Mouse (Mus musculus): ENCODE measurements at regions not wholly inside any gene's neighbourhood (a gene's known extent, or its start where the extent isn't known, plus 50 kb on each side); places are given as distances from the start of the nearest gene placed in this dataset.
"Not testable (repeated sequence)": the region's sequence is repeated elsewhere in the genome, so short reads cannot be mapped to it uniquely, and the experiment has no call there.

DNA sequence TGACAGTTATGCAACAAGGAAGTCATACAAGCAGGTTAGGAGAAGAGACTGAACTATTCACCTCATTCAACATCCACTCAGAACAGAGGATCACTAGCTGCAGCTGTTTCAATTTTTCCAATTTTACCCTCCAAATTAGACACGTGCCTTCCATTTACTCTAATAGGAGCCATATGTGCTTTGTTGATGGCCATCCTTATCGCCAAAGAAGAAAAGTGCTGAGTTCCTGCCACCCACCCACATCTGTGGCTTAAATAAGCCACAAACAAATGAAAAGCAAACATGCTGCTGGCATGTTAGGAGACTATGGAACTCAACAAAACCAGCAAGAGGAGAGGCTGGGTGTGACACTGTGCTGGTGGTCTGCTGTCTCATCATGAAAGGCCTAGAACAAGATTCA, 1786.1 kb downstream of the 9330182O14Rik start:
- DNase-seq, result no peak

DNA sequence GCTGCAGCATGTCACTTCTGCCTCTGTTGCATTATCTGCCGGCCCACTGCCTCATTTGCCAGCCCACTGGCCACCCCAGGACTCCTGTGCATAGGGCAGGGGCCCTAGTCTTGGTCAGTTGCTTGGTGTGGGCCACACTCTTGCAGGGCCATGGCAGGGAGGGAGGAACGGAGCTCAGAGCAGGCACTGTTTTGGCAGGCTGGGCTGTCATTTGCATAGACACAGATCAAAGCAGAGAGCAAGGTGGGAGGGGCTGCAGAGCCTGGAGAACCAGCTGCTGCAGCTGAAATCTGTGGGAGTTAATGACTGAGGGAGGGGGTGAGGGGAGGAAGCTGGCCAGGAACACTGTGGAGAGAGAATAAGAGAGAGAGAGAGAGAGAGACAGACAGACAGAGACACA, 1802.5 kb downstream of the 9330182O14Rik start:
- no peak for DNase-seq

DNA sequence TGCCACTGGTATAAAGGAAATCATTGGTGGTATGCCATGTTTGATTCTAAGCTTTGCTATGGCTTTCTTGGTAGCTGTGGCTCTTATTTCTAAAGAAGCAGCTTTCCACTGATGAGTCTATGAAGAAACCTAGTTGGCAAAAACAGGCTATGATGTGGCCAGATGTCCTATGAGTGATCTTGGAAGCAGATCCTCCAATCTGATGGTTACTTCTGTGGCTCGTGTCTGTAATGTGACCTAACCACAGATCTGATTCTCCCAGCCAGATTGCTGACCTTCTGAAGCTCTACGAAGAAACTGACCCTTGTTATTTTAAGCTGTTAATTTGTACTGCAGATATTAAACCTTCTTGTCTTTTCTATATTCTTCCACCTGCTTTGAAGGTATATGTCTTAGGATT, 1811.1 kb downstream of the 9330182O14Rik start:
- DNase-seq, result no peak

DNA sequence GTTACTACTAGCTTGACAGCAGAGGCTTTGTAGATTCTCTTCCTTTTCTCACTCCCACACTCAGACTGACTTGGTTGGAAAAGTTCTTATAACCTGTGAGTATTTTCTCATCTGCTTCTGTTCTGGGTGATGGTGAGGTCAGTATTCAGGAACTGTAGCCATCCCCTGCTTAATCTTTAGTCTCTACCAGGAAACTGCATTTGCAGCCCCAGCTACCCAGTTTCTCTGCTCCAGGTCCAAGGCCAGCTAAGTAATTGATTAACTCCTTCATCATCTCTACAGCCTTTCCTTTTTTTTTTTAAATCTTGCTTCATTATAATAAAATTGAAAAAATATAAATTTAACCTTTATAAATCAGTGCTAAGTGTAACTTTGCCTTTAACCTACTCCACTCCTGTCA, 1813.7 kb downstream of the 9330182O14Rik start:
- DNase-seq, result no peak

DNA sequence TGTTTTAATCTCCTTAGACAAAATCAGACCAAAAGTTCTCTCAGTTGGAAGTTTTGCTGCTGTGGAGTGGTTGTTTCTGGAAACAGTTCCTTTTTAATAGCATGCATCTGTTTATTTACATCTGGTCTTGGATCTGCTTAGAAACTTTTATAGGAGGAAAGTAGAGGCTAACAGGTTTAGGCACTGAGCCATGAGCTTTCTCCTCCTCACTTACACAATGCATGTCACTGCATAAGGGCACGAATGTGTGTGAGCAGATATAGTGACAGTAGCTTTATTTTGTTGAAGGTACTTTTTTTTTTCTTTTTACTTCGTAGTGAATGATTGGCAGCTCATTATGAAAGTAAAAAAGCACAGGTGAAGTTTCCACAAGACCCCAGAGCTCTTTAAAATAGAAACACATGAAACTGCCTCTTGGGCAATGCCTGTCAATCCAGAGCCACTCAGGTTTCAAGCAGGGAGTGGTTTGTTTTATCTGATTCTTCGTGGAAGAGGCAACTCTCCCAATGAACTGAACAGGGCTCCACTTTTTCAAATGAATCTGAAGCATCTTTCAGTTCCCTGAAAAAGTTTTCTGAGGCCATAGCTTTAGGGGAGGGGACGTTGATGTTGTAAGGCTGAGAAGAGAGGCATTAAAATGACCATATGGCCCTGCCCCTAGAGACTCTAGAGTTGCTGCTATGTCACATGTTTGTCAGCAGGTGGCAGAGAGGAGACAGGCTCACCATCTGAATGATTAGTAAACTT, 1814.4 kb downstream of the 9330182O14Rik start:
- DNase-seq, result peak in 1 of 2 experiments; percentile 8

DNA sequence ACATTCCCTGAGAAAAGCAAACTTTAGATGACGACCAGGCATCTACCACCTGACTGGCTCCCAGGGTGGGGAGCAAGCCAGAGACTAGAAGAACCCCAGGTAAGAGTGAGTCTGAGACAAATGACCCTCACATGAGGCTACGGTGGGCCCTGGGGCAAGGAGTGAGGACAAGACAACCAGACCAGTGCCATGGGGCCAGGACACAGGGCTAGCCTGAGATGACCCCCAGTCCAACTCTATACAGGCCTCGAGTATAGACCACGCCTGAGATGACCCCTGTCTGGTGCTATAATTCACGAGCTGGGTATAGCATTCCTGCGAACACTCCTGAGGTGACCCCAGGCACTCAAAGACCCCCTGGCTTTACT, 1814.9 kb downstream of the 9330182O14Rik start:
- DNase-seq, result no peak

DNA sequence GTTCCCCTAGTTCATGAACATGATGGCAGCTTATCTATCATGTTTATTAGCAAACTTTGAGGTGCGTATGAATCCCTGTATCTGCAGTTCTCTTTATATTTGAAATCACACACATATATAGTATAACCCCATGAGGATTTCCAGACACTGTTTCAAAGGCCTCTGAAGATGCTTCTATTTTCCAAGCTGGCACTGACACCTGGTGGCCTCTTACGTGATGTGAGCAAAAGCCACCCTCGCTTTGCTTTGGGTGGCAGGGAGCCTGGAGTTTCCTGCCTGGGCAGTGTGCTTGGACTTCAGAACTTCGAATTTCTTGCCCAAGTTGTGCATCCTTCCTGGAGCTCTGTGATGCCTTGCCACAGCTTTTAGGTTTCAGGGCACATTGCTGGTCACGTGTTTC, 1817.1 kb downstream of the 9330182O14Rik start:
- DNase-seq, result peak in 1 of 2 experiments; percentile 13

DNA sequence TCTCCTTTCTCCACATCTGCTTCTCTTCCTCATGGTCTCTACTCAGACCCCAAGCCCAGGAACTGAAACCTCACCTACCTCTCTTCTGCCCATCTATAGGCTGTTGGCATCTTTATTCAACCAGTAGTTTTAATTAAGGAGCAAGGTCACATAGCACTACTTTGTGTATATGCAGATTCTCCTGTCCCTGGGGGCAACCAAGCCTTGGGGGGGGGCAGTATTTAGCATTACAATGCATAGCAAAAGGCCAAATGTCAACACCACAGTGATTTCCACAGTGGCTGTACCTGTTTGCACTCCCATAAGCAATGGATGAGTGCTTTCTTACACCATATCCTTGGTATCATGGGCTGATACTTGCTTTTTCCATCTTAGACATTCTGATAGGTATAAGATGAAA, 1826.4 kb downstream of the 9330182O14Rik start:
- no peak for DNase-seq

DNA sequence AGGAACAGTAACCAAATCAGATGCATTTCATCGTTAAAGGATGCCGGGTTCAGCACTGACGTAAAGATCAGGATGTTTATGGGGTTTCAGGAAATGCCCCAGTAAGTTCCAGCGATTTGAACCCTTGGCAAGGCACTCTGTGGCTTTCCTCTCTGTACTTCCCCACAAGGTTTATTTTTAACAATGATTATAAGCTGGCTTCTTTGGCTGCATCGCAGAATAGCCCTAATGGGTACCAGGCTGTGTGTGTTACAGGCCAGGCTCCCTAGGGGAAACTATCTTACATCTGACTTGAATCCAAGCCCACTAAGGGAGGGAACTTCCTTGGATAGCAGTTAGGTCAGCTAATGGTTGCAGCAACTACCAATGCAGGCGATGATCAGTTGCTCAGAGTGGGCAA, 1836.7 kb downstream of the 9330182O14Rik start:
- DNase-seq, result no peak

DNA sequence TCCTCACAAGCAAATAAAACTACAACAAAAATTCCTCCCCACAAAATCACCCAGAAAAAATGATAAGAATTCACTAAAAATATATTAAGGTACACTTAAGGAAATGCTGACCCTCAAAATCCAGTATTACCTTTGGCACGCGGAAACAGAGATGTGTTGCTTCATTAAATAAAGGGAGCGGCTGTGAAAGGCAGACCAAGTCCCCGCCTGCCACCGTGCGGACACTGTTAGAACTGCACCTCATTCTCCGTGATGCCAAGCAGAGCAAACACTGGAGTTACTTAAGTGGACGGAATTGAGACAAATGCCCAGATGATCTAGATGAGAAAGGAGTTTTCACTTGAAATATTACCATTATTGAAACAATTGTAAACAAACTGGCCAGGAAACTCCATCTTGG, 1839.1 kb downstream of the 9330182O14Rik start:
- DNase-seq, result peak; percentile 83 to 85

DNA sequence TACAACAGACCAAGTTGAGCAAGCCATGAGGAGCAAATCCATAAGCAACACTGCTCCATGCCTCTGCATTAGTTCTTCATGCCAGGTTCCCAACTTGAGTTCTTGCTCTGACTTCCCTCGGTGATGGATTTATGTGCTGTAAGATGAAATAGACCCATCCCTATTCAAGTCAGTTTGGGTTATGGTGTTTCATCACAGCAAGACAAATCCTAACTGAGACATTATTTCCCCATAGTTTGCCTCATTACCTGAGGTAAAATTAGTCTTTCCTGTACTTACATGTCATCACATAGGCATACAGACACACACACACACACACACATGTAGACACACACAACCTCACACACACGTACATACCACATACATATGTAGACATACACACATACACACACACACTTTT, 1843.0 kb downstream of the 9330182O14Rik start:
- DNase-seq, result no peak

DNA sequence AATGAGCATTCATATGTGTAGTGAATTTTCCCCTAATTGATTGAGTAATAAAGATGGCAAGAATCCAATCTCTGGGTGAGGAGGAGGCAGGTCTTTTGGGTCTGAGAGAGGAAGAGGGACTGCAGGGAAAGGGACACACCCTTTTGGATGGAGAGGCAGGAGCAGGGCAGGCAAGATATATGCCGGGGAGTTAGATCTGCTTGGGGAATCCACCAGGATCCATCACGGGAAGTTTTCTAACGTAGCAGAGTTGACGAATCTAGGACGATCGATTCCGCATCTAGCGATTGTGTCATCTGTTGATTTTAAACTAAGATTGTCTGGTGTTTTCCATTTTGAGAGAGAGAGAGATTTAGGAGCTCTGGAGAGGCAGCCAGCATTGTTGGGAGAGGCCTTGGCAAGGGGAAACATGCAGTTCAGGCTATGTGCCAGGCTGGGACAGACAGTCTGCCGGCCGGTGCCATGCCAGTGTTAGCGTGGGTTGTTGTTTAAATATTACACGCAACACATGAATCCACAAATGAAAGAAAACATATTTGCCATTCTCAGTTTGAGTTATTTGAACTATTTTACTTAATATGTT, 1843.6 kb downstream of the 9330182O14Rik start:
- DNase-seq, result no peak

DNA sequence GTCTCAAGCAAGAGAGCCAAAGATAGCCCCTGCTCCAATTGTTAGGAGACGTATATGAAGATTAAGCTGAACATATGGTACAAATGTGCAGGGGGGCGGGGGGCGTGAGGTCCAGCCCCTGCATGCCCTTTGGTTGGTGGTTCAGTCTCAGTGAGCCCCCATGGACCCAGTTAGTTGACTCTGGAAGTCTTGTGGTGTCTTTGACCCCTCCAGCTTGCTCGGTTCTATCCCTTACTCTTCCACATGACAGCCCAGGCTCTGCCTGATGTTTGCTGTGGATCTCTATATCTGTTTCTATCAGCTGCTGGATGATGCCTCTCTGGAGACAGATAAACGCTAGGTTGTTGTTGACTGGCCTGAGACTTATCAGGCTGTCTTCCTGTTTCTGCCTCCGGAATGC, 1849.1 kb downstream of the 9330182O14Rik start:
- DNase-seq, result no peak

DNA sequence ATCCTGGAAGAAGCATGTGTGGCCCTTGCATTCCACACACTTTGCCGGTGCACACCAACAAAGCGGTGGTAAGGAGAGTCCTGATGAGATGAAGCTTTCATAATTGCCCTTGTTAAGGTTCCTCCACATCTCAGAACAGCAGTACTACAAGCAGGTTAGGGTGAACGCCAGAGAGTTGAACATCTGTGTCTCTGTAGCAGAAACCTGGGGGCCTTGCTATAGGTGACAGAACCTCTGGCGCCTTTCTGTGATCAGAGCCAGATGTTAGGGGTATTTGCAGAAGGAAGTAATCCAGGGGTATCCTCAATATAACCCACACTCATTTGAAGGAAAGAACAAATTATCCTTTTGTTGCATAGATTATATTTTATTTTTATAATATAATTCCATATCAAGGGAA, 1850.1 kb downstream of the 9330182O14Rik start:
- DNase-seq, result no peak

DNA sequence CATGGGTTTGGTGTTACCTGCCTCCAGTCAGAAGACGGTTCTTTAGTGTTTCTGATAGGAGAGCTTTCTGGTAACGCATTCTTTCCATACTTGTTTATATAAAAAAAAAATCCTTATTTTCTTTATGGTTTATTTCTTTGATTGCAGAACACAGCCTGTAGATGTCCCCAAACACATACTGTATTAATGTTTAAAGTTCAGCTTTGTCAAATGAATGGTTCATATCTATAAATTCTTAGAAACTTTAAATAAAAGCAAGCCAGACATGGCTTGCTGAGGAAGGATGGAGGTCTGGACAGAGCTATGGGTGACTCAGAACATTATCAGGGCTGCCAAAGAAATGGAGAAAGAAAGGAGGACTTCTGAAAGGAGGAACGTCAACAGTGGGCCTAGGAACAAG, 1852.1 kb downstream of the 9330182O14Rik start:
- no peak for DNase-seq

DNA sequence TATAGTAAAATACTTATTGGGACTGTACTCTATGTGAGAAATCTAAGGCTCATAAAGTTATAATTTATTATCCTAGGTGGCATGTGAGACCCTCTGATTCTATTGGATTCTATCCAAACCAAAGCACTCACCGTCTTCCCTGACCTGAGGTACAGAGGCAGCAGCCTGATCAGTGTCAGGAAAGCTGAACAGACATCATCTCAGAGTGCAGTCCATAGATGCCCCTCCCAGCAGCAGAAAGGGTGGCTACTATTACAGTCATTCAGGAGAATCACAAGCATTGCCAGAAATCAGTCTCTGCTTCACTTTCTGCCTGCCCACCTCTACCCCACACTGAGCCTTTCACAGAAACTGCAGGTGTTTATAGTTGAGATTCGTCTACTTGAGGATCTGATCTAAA, 1854.9 kb downstream of the 9330182O14Rik start:
- DNase-seq, result no peak

DNA sequence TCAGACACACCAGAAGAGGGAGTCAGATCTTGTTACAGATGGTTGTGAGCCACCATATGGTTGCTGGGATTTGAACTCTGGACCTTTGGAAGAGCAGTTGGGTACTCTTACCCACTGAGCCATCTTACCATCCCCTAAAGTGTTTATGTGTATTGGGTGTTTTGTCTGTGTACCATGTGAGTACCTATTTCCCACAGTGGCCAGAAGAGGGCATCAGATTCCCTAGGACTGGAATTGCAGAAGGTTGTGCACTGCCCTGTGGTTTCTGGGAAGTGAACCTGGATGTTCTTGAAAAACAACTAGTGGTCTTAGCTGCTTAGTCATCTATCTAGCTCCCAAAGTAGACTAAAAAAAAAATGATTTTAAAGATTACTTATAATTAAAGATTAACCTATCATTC, 1857.7 kb downstream of the 9330182O14Rik start:
- no peak for DNase-seq

DNA sequence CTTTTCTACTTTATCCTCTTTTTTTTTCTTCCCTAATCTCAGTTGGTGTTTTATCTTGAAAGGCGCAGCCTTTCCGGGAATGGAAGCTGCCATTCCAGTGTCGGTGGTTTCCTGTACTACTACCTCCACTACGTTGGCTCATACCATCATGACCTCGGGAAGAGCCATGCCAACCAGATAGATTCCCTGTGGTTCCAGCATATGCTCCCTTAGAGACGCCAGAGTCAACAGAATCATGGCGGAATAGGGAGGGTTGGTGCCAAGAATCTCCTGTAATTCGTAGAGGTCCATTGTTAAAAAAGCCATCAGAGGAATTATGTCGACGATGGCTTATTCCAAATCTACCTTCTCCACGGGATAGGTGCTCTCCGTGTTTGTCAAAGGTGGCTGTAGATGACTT, 1898.1 kb downstream of the 9330182O14Rik start:
- DNase-seq, result not testable (repeated sequence)

DNA sequence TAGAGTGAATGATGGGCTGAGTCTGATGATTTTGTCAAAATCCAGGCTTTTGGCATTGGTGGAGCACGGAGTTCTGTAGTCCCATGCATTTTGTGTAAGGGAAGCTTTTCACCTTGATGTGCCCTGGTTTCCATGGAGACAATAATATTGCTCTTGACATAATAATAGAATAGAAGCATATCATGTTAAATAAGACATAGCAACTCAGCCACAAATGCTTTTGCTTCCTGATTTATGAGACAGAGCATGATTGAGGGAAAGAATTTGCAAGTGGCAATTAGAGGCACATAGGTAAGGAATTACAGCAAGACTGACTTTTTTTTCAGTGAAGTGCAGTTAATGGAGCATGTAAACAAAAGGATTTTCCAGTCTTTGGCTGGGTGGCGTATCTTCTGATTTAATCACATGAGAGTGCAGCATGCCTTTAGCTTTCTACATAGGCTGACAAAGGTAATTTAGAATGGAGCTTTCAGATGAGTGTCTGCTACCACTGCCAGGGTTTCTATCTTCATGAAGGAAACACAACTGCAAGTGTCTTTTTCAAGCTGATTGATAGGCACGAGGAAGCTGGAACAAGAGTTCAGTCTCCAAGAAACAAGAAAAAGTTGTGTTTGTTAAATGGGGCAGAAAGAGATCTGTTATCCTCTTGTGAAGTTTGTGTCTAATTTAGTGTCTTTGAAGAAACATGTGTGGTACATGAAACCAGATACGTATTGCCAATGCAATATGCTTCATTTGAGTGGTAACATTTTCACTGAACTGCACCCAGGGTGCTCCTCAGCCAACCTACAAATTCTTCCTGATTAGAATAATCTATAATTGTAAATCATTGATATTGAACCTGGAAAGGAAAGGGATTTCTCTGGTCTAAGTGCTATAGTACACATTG, 1913.2 kb downstream of the 9330182O14Rik start:
- no peak for DNase-seq

DNA sequence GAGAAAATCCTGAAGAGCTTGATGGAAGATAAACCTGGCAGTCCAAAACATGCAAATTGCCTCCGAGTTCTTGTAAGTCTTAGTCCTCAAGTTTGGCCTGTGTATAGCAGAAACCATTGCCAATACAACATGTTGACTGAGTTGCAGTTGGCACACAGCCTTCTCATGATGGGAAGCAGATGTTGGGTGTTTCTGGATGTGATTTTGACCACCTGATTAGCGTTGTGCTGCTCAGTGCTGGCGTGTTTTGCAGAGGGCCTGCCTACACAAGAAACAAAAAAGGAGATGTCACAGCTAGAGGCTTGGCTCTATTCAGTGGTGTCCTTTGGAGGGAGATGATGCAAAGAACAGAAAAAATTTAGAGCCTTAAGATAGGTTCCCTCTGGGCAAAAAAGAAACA, 1922.6 kb downstream of the 9330182O14Rik start:
- DNase-seq, result no peak

DNA sequence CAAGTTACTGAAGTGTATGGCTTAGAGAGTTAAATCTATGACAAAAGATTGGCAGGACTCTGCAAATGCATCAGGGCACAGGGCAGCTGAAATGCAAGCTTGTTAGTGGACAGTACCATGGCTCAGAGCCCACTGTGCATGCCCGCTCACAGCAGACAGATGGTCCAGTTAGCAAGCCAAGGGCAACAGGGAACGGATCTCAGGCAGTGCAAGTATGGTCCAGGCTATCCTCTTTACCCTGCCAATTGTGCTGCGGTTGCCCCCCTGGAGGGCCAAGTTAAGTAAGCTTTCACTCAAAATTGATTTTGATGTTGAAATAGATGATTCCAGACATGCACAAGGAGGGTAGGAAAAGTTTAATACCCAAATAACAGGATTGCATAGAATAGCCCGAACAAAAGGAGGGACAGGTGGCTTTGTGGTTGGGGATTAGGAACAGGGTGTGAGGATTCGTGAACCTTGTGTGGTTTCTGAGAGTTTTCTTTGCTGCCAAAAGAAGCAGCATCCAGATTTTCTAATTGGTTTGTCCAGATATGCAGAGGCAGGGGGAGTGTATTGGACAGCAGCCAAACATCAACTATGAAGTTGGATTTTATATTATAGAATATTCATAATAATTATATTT, 1934.2 kb downstream of the 9330182O14Rik start:
- no peak for DNase-seq

DNA sequence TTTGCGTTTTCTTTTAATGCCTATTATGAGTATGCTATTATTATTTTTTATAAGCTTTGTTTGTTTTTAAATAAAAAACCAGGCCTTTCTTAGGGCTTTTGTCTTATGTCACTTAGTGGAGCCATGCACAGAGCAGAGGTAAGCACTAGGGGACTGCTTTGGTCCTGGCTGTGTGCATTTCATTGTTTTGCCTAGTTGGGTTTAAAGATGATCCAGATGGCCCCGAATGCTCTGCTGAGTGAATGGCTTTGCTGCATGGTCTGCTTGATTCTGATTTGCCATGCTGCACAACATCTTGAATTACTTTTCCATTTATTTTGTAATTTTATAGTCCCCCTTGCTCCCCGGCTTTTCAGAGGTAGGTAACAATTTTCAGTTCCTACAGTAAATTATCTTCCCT, 1934.9 kb downstream of the 9330182O14Rik start:
- no peak for DNase-seq

DNA sequence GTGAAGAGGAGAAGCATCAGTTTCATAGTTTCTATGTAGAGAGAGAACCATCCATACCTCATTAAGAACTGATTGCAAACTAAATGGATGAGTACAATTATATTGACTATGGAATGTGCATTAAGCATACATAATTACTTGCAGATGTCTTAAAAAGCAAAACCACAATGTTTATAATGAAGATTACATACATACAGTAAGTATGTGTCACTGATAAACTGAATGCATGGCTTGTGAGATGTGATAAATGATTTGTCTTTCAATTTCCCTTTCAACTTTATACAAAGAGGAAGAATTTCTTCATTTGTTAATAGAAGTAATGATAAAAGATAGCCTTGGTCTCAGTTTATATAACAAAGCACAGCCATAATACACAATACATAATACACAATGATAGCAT, 1939.3 kb downstream of the 9330182O14Rik start:
- DNase-seq, result no peak

All from B cell, adult 2 months (primary cell).